Mouse (Mus musculus): Measurements from ENCODE around the gene Olfr102. TPM values are rescaled to one million over a fixed set of nuclear protein-coding genes. Genes with fewer than 3 reads are reported as not detected.

Olfr102 gene
- polyA plus RNA-seq (2016; fragmentation: Nextera tagmentation; extraction: Ambion mirVana) = not detected in 2 replicates

DNA sequence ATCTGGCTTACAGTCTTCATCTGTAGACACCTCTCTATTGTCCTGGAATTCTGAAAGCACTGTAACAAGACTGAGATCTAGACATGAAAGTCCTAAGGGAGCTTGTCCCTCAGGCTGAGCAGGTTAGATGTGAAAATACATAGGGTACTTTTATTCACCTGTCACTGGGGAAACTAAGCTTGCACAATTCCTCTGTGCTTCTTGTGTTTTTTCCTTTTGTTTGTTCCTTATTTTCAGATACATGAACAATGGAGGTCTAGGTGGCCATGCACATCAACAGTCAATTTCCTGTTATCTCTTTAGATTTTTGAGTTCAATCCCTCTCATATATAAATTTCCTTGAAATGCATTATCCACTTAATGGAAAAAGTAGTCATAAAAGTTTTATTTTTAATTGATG lies at the start of gene Olfr102:
Gene Olfr102, minus strand, starts transcription at position 101 of the 400 bp plus-strand sequence.
- Histone ChIP-seq H3K4me1 (no peaks in the 10 kb centered on the region), H3K4me2 (no peak within 1 kb of the TSS), H3K27me3 (replicated peaks) (no peaks in the 10 kb centered on the region), H3K9ac (no peak within 1 kb of the TSS), H3K36me3 (no peaks in the 10 kb centered on the region), H3K9me3 (replicated peaks) (no peaks in the 10 kb centered on the region), H3K4me3 (no peak within 1 kb of the TSS), H3K27ac (no peak within 1 kb of the TSS)
- ATAC-seq = no peak

DNA sequence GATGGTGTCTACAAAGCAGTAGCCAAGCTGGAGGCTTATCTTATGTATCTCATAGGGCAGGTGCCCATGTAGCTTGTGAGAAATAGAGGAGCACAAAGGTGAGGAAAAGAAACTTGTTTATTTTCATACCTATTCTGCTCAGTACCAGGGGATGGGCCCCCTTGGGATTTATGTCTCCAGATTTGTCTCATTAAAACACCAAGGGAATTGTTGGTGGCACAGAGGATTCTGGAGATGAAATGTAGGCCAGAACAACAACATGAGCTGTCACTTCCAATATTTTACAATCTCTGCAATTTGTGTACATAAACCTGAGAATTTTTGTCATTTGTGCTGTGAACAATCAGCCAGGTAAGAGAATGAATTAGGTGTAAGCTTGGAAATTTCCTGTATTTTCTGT lies 42.4 kb upstream of the Olfr102 start, which contains the start of gene Olfr104-ps:
Gene Olfr104-ps, plus strand, starts transcription at position 301 of the 400 bp plus-strand sequence.
- Histone ChIP-seq H3K27ac (no peak within 1 kb of the TSS), H3K27me3 (replicated peaks) (no peaks in the 10 kb centered on the region), H3K4me2 (no peak within 1 kb of the TSS), H3K36me3 (no peaks in the 10 kb centered on the region), H3K4me1 (no peaks in the 10 kb centered on the region), H3K9me3 (replicated peaks) (no peaks in the 10 kb centered on the region), H3K4me3 (no peak within 1 kb of the TSS), H3K9ac (no peak within 1 kb of the TSS)
- ATAC-seq = no peak

DNA sequence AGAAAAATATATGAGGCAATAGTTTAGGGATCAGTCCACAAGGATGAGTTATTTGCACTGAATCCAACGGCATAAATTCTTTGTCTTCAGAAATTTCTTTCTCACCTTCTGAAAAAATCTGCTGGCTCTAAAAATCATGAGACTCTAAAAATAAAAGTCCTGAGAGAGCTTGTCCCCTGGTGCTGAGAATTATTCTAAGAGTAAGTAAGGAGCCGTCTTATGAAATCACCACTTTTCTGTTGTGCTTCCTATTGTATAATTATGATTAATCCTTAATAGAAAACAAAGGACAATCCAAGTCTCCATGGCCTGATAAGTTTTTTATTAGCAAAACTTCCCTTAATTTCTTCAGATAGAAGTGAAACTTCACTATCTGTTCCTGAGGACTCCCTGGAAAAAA lies 22.7 kb upstream of the Olfr102 start, which contains the start of gene Olfr103:
Gene Olfr103, minus strand, starts transcription at position 101 of the 400 bp plus-strand sequence.
- H3K9me3 ChIP-seq (replicated peaks) = no peaks in the 10 kb centered on the region
- ATAC-seq = no peak
- no peak within 1 kb of the TSS for H3K27ac ChIP-seq
- 75% methylated on average over 2 of the region's 2 CpGs for WGBS (ENCODE audit: insufficient replicate concordance)
- H3K27me3 ChIP-seq (replicated peaks) = no peaks in the 10 kb centered on the region
- H3K36me3 ChIP-seq = no peaks in the 10 kb centered on the region
- H3K9ac ChIP-seq = no peak within 1 kb of the TSS
- no peak within 1 kb of the TSS for H3K4me2 ChIP-seq
- H3K4me1 ChIP-seq = no peaks in the 10 kb centered on the region
- H3K4me3 ChIP-seq = no peak within 1 kb of the TSS

DNA sequence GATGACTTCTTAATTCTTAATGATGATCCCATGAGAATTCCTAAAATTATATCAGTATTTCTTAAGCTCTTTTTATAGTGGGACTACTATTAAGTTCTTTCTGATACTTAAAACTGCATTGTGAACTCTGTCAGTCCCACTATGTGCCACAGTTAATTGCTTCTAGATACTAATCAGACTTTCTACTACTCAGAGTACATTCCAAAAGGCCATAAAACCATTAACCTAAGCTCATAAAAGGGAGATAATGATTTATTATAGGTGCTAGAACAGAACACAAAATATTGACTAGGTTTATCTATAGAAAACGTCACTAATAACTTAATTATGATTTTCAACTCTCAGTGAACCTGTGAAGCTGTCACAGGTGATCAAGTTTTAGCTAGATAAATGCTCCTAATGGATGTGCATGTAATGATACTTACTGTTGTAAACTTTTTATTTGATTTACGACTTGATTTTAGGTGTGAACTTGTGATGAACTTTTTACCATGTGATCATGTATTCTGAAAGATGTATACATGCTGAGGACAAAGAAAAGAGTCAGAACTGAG lies 6.6 kb downstream of the Olfr102 start:
- H3K4me2 ChIP-seq = no peak overlapping the region
- no peak overlapping the region for H3K9ac ChIP-seq
- H3K27me3 ChIP-seq (replicated peaks) = no peaks in the 10 kb centered on the region
- H3K4me3 ChIP-seq = no peak overlapping the region
- ATAC-seq = no peak
- H3K9me3 ChIP-seq (replicated peaks) = no peaks in the 10 kb centered on the region
- no peaks in the 10 kb centered on the region for H3K36me3 ChIP-seq
- no peaks in the 10 kb centered on the region for H3K4me1 ChIP-seq
- no peak overlapping the region for H3K27ac ChIP-seq
- 32% methylated on average over 2 of the region's 2 CpGs for WGBS (ENCODE audit: insufficient replicate concordance)

DNA sequence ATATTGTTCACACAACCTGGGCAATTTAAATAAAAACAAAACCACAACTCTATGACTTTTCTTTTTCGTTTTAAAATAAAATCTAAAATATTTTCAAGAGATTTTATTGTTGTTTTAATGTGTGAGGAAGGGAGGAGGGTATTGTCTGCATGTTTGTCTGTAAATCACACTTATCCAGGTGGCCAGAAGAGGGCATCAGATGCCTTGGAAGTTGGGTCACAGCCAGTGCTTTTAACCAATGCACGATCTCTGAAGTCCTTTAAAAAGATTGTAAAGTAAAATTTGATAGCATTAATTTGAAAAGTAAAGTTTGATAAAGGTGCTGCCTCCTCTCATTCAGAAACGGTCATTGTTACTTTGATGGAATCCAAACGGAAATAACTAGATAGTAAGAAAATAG lies 8.4 kb downstream of the Olfr102 start:
- no peak overlapping the region for H3K4me2 ChIP-seq
- H3K9ac ChIP-seq = no peak overlapping the region
- no peaks in the 10 kb centered on the region for H3K4me1 ChIP-seq
- no peak overlapping the region for H3K4me3 ChIP-seq
- no peaks in the 10 kb centered on the region for H3K9me3 ChIP-seq (replicated peaks)
- H3K27me3 ChIP-seq (replicated peaks) = no peaks in the 10 kb centered on the region
- H3K36me3 ChIP-seq = no peaks in the 10 kb centered on the region
- no peak for ATAC-seq
- no peak overlapping the region for H3K27ac ChIP-seq
- WGBS (ENCODE audit: insufficient replicate concordance) = 26% methylated on average over 4 of the region's 4 CpGs

DNA sequence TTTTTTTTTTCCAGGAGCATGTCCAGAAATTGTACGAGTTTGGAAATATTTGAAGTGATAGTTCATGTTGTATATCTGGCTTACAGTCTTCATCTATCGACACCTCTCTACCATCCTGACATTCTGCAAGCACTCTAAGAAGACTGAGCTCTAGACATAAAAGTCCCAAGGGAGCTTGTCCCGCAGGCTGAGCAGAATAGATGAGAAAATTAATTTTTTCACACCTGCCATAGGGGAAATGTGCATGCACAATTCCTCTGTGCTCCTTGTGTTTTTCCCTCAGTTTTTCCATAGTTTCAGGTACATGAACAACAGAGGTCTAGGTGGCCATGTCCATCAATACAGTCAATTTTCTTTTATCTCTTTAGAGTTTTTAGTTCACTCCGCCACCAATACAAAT lies 12.6 kb downstream of the Olfr102 start, which contains the start of gene Olfr101:
Gene Olfr101, minus strand, starts transcription at position 101 of the 400 bp plus-strand sequence.
- Histone ChIP-seq H3K9me3 (replicated peaks) (no peaks in the 10 kb centered on the region), H3K36me3 (no peaks in the 10 kb centered on the region), H3K27ac (no peak within 1 kb of the TSS), H3K9ac (no peak within 1 kb of the TSS), H3K27me3 (replicated peaks) (no peaks in the 10 kb centered on the region), H3K4me1 (no peaks in the 10 kb centered on the region), H3K4me2 (no peak within 1 kb of the TSS), H3K4me3 (no peak within 1 kb of the TSS)
- WGBS (ENCODE audit: insufficient replicate concordance) = 56% methylated on average over 4 of the region's 4 CpGs
- no peak for ATAC-seq

DNA sequence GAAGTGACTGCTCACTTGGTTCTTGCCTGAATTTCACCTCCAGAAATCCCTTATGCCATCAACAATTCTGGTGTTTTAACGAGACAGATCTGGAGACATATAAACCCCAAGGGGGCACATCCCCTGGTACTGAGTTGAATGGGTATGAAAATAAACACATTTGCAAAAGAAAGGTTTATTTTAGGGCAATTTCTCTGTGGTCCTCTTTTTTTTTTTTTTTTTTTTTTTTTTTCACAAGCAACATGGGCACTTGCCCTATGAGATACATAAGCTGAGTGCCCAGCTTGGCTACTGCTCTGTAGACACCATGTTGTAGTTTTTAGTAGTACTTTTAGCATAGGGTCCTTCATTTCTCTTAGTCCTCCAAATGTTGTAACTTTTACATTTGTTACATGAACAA lies 33.5 kb downstream of the Olfr102 start, which contains the start of gene Olfr99:
Gene Olfr99, minus strand, starts transcription at position 101 of the 400 bp plus-strand sequence.
- no peak within 1 kb of the TSS for H3K4me2 ChIP-seq
- no peak within 1 kb of the TSS for H3K27ac ChIP-seq
- no peaks in the 10 kb centered on the region for H3K36me3 ChIP-seq
- WGBS (ENCODE audit: insufficient replicate concordance) = 48% methylated on average over 1 of the region's 1 CpGs
- H3K9me3 ChIP-seq (replicated peaks) = no peaks in the 10 kb centered on the region
- H3K4me3 ChIP-seq = no peak within 1 kb of the TSS
- H3K9ac ChIP-seq = no peak within 1 kb of the TSS
- ATAC-seq = no peak
- no peaks in the 10 kb centered on the region for H3K4me1 ChIP-seq
- no peaks in the 10 kb centered on the region for H3K27me3 ChIP-seq (replicated peaks)

DNA sequence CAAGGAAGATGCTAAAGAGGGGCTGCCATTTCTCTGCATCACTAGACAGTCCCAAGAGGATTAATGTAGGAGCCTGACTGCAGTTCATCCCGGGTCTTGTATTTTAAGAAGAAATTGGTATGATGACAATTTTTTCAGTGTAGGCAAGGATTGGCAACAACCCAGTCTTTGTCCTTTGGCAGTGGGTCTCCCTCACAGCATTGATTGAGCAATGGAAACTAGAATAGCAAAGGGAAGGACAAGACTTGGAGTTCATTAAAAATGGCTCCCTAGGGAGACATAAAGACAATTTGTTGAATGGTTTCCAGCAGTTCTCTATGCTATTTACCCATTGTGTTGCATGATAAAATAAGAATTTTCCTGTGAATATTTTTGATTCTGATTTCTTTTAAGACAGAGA lies 36.5 kb downstream of the Olfr102 start:
- Histone ChIP-seq H3K4me3 (no peak overlapping the region), H3K4me1 (no peaks in the 10 kb centered on the region), H3K27ac (no peak overlapping the region), H3K4me2 (no peak overlapping the region), H3K9me3 (replicated peaks) (no peaks in the 10 kb centered on the region), H3K36me3 (no peaks in the 10 kb centered on the region), H3K27me3 (replicated peaks) (no peaks in the 10 kb centered on the region), H3K9ac (no peak overlapping the region)
- WGBS (ENCODE audit: insufficient replicate concordance) = 68% methylated on average over 1 of the region's 1 CpGs
- ATAC-seq = no peak

DNA sequence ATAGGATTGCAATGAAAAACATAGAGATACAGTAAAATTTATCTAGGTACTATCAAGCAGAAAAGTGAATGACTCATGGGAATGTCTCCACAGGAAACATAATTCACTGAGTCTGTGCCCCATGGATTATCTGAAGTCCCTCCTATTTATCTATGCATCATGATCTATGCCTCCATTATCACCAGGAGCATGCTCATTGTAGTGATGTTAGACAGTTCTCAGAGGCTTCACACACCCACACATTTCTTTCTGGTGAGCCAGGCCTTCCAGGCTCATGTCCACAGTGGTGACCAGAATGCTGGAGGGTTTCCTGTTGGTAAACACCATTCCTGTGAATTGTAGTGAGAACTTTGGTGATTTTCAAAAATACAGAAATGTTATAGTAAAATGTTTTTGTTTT lies 40.3 kb downstream of the Olfr102 start:
- no peak overlapping the region for H3K4me3 ChIP-seq
- H3K27ac ChIP-seq = no peak overlapping the region
- no peak overlapping the region for H3K9ac ChIP-seq
- no peak overlapping the region for H3K4me2 ChIP-seq
- ATAC-seq = no peak
- H3K27me3 ChIP-seq (replicated peaks) = no peaks in the 10 kb centered on the region
- no peaks in the 10 kb centered on the region for H3K4me1 ChIP-seq
- H3K36me3 ChIP-seq = no peaks in the 10 kb centered on the region
- H3K9me3 ChIP-seq (replicated peaks) = no peaks in the 10 kb centered on the region

DNA sequence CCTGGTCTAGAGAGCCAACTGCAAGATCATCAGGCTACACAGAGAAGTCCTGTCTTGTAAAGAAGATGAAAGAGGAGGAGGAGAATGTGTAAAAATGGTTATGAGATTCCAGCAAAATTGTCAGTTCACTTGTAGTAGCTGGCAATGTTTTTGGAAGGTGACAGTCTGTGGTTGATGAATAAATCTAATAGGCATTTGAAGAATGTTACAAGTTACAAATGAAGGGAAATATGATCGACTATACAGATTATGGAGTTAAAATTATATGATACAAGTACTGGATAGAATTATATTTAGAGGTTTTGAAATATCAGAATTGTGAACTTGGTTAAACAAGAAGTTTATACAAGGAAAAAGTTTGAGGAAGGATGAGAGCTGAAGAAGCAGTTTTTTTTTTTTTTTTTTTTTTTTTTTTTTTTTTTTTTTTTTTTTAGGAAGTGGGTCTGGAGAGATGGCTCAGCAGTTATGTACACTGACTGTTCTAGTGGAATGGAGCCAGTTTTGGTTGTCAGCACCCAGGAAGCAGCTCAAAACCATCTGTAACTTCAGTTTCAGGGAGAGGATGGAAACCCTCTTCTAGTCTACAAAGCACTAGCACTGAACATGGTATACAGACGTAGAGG lies 41.1 kb downstream of the Olfr102 start:
- WGBS (ENCODE audit: insufficient replicate concordance) = 50% methylated on average over 2 of the region's 2 CpGs
- Histone ChIP-seq H3K4me3 (no peak overlapping the region), H3K9ac (no peak overlapping the region), H3K27ac (no peak overlapping the region), H3K36me3 (no peaks in the 10 kb centered on the region), H3K4me1 (no peaks in the 10 kb centered on the region), H3K9me3 (replicated peaks) (no peaks in the 10 kb centered on the region), H3K27me3 (replicated peaks) (no peaks in the 10 kb centered on the region), H3K4me2 (no peak overlapping the region)
- ATAC-seq = no peak

DNA sequence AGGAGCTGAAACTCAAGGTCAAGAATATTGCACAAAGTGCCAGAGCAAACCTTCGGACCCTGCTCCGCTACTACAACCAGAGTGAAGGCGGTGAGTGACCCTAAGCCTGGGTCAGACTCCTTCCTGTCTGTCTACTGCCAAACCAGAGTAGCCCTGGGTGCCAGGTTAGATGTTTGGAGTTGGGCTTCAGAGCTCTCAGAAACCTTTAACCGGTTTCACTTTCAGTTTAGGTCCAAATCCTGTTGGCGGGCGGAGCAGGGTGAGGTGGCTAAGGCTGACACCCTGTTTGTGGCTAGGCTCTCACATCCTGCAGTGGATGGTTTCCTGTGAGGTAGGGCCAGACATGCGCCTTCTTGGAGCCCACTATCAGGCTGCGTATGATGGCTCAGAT lies 46.2 kb downstream of the Olfr102 start:
- H3K36me3 ChIP-seq = no peaks in the 10 kb centered on the region
- H3K27ac ChIP-seq = no peak overlapping the region
- peak; percentile 67 for ATAC-seq
- peak overlapping the region; percentile 86 for H3K4me2 ChIP-seq
- peak overlapping the region; percentile 59 for H3K4me3 ChIP-seq
- H3K27me3 ChIP-seq (replicated peaks) = no peaks in the 10 kb centered on the region
- H3K9ac ChIP-seq = peak overlapping the region; percentile 47
- H3K9me3 ChIP-seq (replicated peaks) = no peaks in the 10 kb centered on the region
- peaks cover 3% of the 10 kb centered on the region; the same call in 1 of the 2 replicates for H3K4me1 ChIP-seq
- WGBS (ENCODE audit: insufficient replicate concordance) = 21% methylated on average over 8 of the region's 8 CpGs

DNA sequence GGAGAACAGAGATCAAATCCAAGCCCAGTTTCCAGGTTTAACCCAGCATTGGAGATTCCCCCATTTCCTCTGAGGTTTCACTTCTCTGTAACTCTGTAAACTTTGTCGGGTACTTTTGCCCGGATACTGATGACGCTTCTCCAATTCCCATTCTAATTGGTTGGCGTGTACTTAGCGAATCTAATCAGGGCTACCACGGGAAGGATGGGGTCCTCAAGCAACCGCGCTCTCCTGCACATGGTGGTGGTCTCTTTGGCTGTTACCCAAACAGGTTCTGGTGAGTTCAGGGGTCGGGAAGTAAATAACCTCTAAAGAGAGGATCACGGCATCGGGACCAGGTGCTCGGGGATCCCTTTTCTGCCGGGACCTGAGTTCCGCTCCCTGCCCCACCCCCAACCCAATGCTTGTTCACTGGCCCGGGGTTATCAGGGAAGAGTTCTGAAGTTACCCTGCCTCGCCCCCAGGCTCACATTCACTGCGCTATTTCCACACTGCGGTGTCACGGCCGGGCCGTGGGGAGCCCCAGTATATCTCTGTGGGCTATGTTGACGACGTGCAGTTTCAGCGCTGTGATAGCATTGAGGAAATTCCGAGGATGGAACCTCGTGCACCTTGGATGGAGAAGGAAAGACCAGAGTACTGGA lies 46.7 kb downstream of the Olfr102 start, which contains the start of gene H2-M3:
Gene H2-M3, plus strand, starts transcription at position 163 of the 644 bp plus-strand sequence.
- Histone ChIP-seq H3K4me2 (peak within 1 kb of the TSS; percentile 86), H3K4me3 (peak within 1 kb of the TSS; percentile 59), H3K9ac (peak within 1 kb of the TSS; percentile 47), H3K4me1 (peaks cover 3% of the 10 kb centered on the region; the same call in 1 of the 2 replicates), H3K36me3 (no peaks in the 10 kb centered on the region), H3K9me3 (replicated peaks) (no peaks in the 10 kb centered on the region), H3K27ac (no peak within 1 kb of the TSS), H3K27me3 (replicated peaks) (no peaks in the 10 kb centered on the region)
- ATAC-seq = peak; percentile 82
- WGBS (ENCODE audit: insufficient replicate concordance) = 1% methylated on average over 26 of the region's 26 CpGs
